Mouse (Mus musculus) CH12.LX (cell line): ENCODE data around the gene Khdrbs2. TPM values are rescaled to one million over a fixed set of nuclear protein-coding genes. Genes with fewer than 3 reads are reported as not detected.

Source experiments
- DNase-seq: peaks from one replicate; pipeline ENCODE4 v3.0.0-alpha.2; 2013; ENCODE audit errors: extremely low read depth
- H3K27ac ChIP-seq: 2 replicates; pipeline ENCODE4 v1.5.1; 2012; ENCODE audit warnings: low read depth, mild to moderate bottlenecking, control low read depth, moderate library complexity; ENCODE audit not compliant: insufficient read depth
- H3K27me3 ChIP-seq: replicated peaks from 2 replicates; pipeline ENCODE3; 2012; ENCODE audit warnings: inconsistent platforms
- H3K36me3 ChIP-seq, 2 experiments: replicated peaks in 1 of 2; 2 replicates each; pipeline versions ENCODE3 to v1.6.1; 2012; ENCODE audit warnings: inconsistent platforms in 1 of 2, low read length in 1 of 2, mild to moderate bottlenecking in 1 of 2, mixed read lengths in 1 of 2, moderate library complexity in 1 of 2; ENCODE audit not compliant: control insufficient read depth in 1 of 2, insufficient read depth in 1 of 2
- H3K4me1 ChIP-seq, 2 experiments: 2 replicates each; pipeline ENCODE4 v1.6.1; 2012; ENCODE audit warnings: inconsistent platforms in 1 of 2, moderate library complexity in 1 of 2; ENCODE audit not compliant: insufficient read depth in 2 of 2, control insufficient read depth in 1 of 2
- H3K4me2 ChIP-seq: 2 replicates; pipeline ENCODE4 v1.6.1; 2012; ENCODE audit warnings: low read depth, mild to moderate bottlenecking, control low read depth; ENCODE audit not compliant: poor library complexity, insufficient read depth, severe bottlenecking
- H3K4me3 ChIP-seq, 3 experiments: fragments of 150-350 bp in 1 of 3; sonication (generic) in 1 of 3; replicated peaks in 1 of 3; 2 replicates each; pipeline versions ENCODE3 to v1.5.1; 2011 to 2012; ENCODE audit warnings: low read depth in 2 of 3, low read length in 2 of 3, mild to moderate bottlenecking in 2 of 3, moderate library complexity in 2 of 3, control low read depth in 1 of 3, improper control_type of control experiment in 1 of 3, inconsistent platforms in 1 of 3, mixed read lengths in 1 of 3; ENCODE audit not compliant: poor library complexity in 1 of 3
- H3K79me2 ChIP-seq: replicated peaks from 2 replicates; pipeline ENCODE4 v1.6.1; 2012; ENCODE audit warnings: mild to moderate bottlenecking, moderate library complexity; ENCODE audit not compliant: control insufficient read depth, poor library complexity, insufficient read depth, severe bottlenecking; ENCODE audit errors: extremely low read depth
- H3K9ac ChIP-seq: 2 replicates; pipeline ENCODE4 v1.6.1; 2012; ENCODE audit warnings: low read depth, mild to moderate bottlenecking, control low read depth, moderate library complexity; ENCODE audit not compliant: insufficient read depth
- H3K9me3 ChIP-seq: replicated peaks from 2 replicates; pipeline ENCODE3; 2012; ENCODE audit warnings: low read length, inconsistent platforms, mixed read lengths
- CHD1 ChIP-seq: IDR thresholded peaks from 2 replicates; pipeline ENCODE4 v1.6.1; 2012; ENCODE audit warnings: low read depth, low read length, improper control_type of control experiment, inconsistent platforms
- ELF1 ChIP-seq: IDR thresholded peaks from 2 replicates; pipeline ENCODE4 v1.6.1; 2014; ENCODE audit warnings: low read depth, mild to moderate bottlenecking, inconsistent platforms, low read length, improper control_type of control experiment
- IRF4 ChIP-seq: IDR thresholded peaks from 2 replicates; pipeline ENCODE4 v1.6.1; 2014; ENCODE audit warnings: low read depth, mild to moderate bottlenecking, inconsistent platforms, low read length, improper control_type of control experiment
- JUND ChIP-seq: conservative IDR thresholded peaks from 2 replicates; pipeline ENCODE4 v1.6.1; 2011; ENCODE audit warnings: low read depth, low read length, improper control_type of control experiment
- MAZ ChIP-seq: IDR thresholded peaks from 2 replicates; pipeline ENCODE4 v1.6.1; 2012; ENCODE audit warnings: low read depth, mild to moderate bottlenecking, inconsistent platforms, low read length, improper control_type of control experiment, moderate library complexity
- MYC ChIP-seq: IDR thresholded peaks from 2 replicates; pipeline ENCODE4 v1.6.1; 2011; ENCODE audit warnings: low read depth, mild to moderate bottlenecking, improper control_type of control experiment, low read length
- NELFE ChIP-seq: IDR thresholded peaks from 2 replicates; pipeline ENCODE4 v1.6.1; 2011; ENCODE audit warnings: low read depth, low read length, improper control_type of control experiment
- PAX5 ChIP-seq: IDR thresholded peaks from 2 replicates; pipeline ENCODE4 v1.6.1; 2012; ENCODE audit warnings: low read length, inconsistent platforms, mixed read lengths
- POLR2A ChIP-seq: IDR thresholded peaks from 2 replicates; pipeline ENCODE4 v1.6.1; 2011; ENCODE audit warnings: low read depth, mild to moderate bottlenecking, improper control_type of control experiment, low read length
- POLR2AphosphoS2 ChIP-seq: IDR thresholded peaks from 2 replicates; pipeline ENCODE4 v1.6.1; 2011; ENCODE audit warnings: low read depth, low read length, improper control_type of control experiment
- UBTF ChIP-seq: IDR thresholded peaks from 2 replicates; pipeline ENCODE4 v1.6.1; 2012; ENCODE audit warnings: low read depth, mild to moderate bottlenecking, inconsistent platforms, low read length, improper control_type of control experiment, moderate library complexity
- USF2 ChIP-seq: conservative IDR thresholded peaks from 2 replicates; pipeline ENCODE4 v1.6.1; 2011; ENCODE audit warnings: low read depth, low read length, improper control_type of control experiment
- ZC3H11A ChIP-seq: IDR thresholded peaks from 2 replicates; pipeline ENCODE4 v1.6.1; 2012; ENCODE audit warnings: low read depth, mild to moderate bottlenecking, inconsistent platforms, low read length, improper control_type of control experiment
- ZMIZ1 ChIP-seq: IDR thresholded peaks from 2 replicates; pipeline ENCODE4 v1.6.1; 2012; ENCODE audit warnings: low read depth, mild to moderate bottlenecking, inconsistent platforms, low read length, improper control_type of control experiment
- ZNF384 ChIP-seq: IDR thresholded peaks from 2 replicates; pipeline ENCODE4 v1.6.1; 2012; ENCODE audit warnings: low read depth, low read length, improper control_type of control experiment, inconsistent platforms
- dilution Hi-C: fragments of 300-500 bp; cut with MboI; formaldehyde crosslinking; loops from 2 replicates; pipeline ENCODE4 v1.14.3; 2020; ENCODE audit warnings: low sequenced_read_pairs; ENCODE audit not compliant: extremely low pct_unique_long_range_greater_than_20kb, extremely low pct_ligation_motif_present
- in situ Hi-C: fragments of 300-500 bp; cut with MboI; formaldehyde crosslinking; loops from 3 replicates; pipeline ENCODE4 v1.14.3; 2019; ENCODE audit warnings: low sequenced_read_pairs, low pct_ligation_motif_present, low pct_unique_long_range_greater_than_20kb, mixed read lengths
- polyA plus RNA-seq: library from polyadenylated mRNA; unstranded; fragments of >175 nt; gene quantifications from 2 replicates; pipeline ENCODE4 v1.2.1, GENCODE M21; 2012; ENCODE audit warnings: low read depth; ENCODE audit not compliant: insufficient read length
- total RNA-seq, 2 experiments: library from RNA; depleted of rRNA; stranded (reverse); fragments of 300-350 nt in 1 of 2; fragments of >200 nt in 1 of 2; gene quantifications; 2 replicates each; pipeline ENCODE4 v1.2.3; 2012 to 2014

Gene Khdrbs2
- total and polyA plus RNA-seq, 3 experiments, result not detected

DNA sequence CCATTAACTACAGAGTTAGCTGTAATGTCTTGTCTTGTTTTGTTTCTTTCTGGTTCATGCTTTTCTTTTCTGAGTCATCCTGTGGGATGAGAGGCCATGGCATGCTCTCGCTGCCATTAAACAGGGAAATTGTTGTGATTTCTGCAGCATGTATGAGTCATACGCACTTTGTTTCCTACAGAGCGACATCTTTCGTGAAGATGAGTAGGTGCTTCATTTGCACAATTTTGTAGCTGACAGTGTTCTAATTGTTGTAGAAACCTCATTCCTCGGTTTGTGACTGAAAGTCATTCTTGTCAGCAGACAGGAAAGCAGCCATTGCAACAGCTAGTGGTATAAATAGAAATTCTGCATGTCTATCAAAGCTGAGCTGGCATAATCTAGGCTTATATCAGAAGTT, 271.4 kb downstream of the Khdrbs2 start:
- Histone ChIP-seq H3K79me2 (no peaks in the 10 kb centered on the region), H3K9me3 (peaks cover 13% of the 10 kb centered on the region), H3K4me3 (no peak overlapping the region), H3K4me1 (no peaks in the 10 kb centered on the region), H3K27me3 (no peaks in the 10 kb centered on the region), H3K27ac (no peak overlapping the region), H3K36me3 (no peaks in the 10 kb centered on the region), H3K4me2 (no peak overlapping the region), H3K9ac (no peak overlapping the region)
- in situ Hi-C loops (no loop called here), dilution Hi-C loops (no loop called here)
- no peak for DNase-seq
- TF ChIP-seq POLR2AphosphoS2 (no peak), UBTF (no peak), IRF4 (no peak), ZNF384 (no peak), JUND (no peak), MAZ (no peak), POLR2A (no peak), ELF1 (no peak), NELFE (no peak)

DNA sequence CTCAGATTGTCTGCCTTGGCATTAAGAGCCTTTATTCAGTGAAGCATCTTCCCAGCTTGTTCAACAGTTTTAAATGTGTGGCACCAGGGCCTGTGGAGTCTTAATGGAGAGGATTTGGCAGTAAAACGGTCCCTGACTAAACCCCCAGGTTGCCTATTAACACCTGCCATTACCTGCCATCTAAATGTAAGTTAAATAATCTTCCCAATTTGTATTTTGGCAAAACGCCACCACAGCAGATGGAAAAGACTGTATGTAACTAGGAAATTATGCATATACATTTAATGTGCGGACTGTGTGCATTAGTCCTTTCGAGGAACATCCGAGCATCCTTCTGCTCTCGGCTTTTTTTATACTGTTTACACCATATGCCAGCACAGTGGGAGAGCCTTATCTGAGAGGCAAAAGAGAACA, 290.6 kb downstream of the Khdrbs2 start:
- H3K9me3 ChIP-seq, result peaks cover 26% of the 10 kb centered on the region
- H3K4me2 ChIP-seq, result no peak overlapping the region
- no peak overlapping the region for H3K27ac ChIP-seq
- H3K4me1 ChIP-seq, result no peaks in the 10 kb centered on the region
- TF ChIP-seq ZMIZ1 (no peak), ZC3H11A (no peak), PAX5 (no peak), USF2 (no peak), CHD1 (no peak)
- TF ChIP-seq, all 38 proteins: peak for 0
- no peak for DNase-seq
- H3K27me3 ChIP-seq, result no peaks in the 10 kb centered on the region
- no peak overlapping the region for H3K9ac ChIP-seq
- dilution Hi-C loops (no loop called here), in situ Hi-C loops (no loop called here)
- no peaks in the 10 kb centered on the region for H3K79me2 ChIP-seq
- H3K36me3 ChIP-seq, result no peaks in the 10 kb centered on the region
- H3K4me3 ChIP-seq, result no peak overlapping the region

DNA sequence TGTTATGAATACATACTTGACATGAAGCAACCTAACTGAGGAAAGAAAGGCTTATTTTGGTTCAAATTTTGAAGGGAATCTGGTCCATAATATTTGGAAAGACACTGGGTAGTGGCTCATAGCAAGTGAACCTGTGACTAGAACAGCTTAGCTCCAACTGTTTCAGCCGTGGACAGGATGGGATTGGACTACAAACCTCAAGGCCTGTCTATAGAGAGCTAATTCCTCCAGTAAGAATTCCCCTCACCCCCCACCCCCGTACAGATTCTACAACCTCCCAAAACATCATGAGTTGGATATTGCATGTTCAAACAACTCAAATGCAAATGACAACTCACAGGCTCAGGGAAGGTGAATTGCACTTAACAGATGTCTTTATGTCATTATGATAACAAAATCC, 298.5 kb downstream of the Khdrbs2 start:
- dilution Hi-C loops (no loop called here), in situ Hi-C loops (no loop called here)
- peaks cover 35% of the 10 kb centered on the region for H3K9me3 ChIP-seq
- no peaks in the 10 kb centered on the region for H3K27me3 ChIP-seq
- TF ChIP-seq ZMIZ1, result no peak
- TF ChIP-seq MYC, result no peak
- H3K27ac ChIP-seq, result no peak overlapping the region
- no peak overlapping the region for H3K9ac ChIP-seq
- H3K79me2 ChIP-seq, result no peaks in the 10 kb centered on the region
- no peak overlapping the region for H3K4me2 ChIP-seq
- H3K4me1 ChIP-seq, result no peaks in the 10 kb centered on the region
- DNase-seq, result no peak
- H3K4me3 ChIP-seq, result no peak overlapping the region
- no peaks in the 10 kb centered on the region for H3K36me3 ChIP-seq
